Mouse (Mus musculus) embryonic facial prominence, embryonic 14.5 days (tissue): ENCODE measurements around the gene Slc25a53. TPM values are rescaled to one million over a fixed set of nuclear protein-coding genes. Genes with fewer than 3 reads are reported as not detected.

Source experiments
- ATAC-seq: fragments of 200-750 bp; cut with Nextera tagmentation; 2 replicates; pipeline ENCODE4 v1.8.0; 2017; ENCODE audit warnings: low read depth, moderate number of reproducible peaks, moderate TSS enrichment
- DNase-seq: peaks from one replicate; pipeline ENCODE4 v3.0.0-alpha.2; 2015; ENCODE audit warnings: low spot score
- H3K27ac ChIP-seq: fragments of 300-500 bp; sonication (generic); replicated peaks from 2 replicates; pipeline ENCODE4 v1.5.1; 2014; ENCODE audit warnings: low read depth, mild to moderate bottlenecking, low read length, moderate library complexity
- H3K27me3 ChIP-seq: fragments of 300-500 bp; sonication (generic); replicated peaks from 2 replicates; pipeline ENCODE4 v1.6.1; 2014; ENCODE audit warnings: low read length; ENCODE audit not compliant: control insufficient read depth, insufficient read depth
- H3K36me3 ChIP-seq: fragments of 300-500 bp; sonication (generic); 2 replicates; pipeline ENCODE4 v1.6.1; 2014; ENCODE audit warnings: low read length, mixed read lengths; ENCODE audit not compliant: control insufficient read depth, insufficient read depth
- H3K4me1 ChIP-seq: fragments of 300-500 bp; sonication (generic); 2 replicates; pipeline ENCODE4 v1.6.1; 2014; ENCODE audit warnings: antibody characterized with exemption, low read length; ENCODE audit not compliant: control insufficient read depth, insufficient read depth
- H3K4me2 ChIP-seq: fragments of 300-500 bp; sonication (generic); 2 replicates; pipeline ENCODE4 v1.6.1; 2014; ENCODE audit warnings: low read depth, mild to moderate bottlenecking, low read length, moderate library complexity, mixed read lengths
- H3K4me3 ChIP-seq: fragments of 300-500 bp; sonication (generic); 2 replicates; pipeline ENCODE4 v1.5.1; 2014; ENCODE audit warnings: low read depth, mild to moderate bottlenecking, low read length
- H3K9ac ChIP-seq: fragments of 300-500 bp; sonication (generic); 2 replicates; pipeline ENCODE4 v1.6.1; 2014; ENCODE audit warnings: low read depth, mild to moderate bottlenecking, low read length, moderate library complexity, mixed read lengths
- H3K9me3 ChIP-seq: fragments of 300-500 bp; sonication (generic); 2 replicates; pipeline ENCODE4 v1.6.1; 2016; ENCODE audit warnings: low read length; ENCODE audit not compliant: control insufficient read depth
- WGBS: fragments of 180-500 bp; shearing (Covaris S2); extraction: QIAGEN DNeasy Blood & Tissue Kit; methylation state at CpG from one replicate; pipeline ENCODE4 v1.1.7; 2014; 5-methylcytosine and 5-hydroxymethylcytosine counted together
- polyA plus RNA-seq: library from polyadenylated mRNA; unstranded; fragments of >200 nt; fragmentation: Nextera tagmentation; extraction: Ambion mirVana; gene quantifications from 2 replicates; pipeline ENCODE4 v1.2.1, GENCODE M21; 2014

Gene Slc25a53
- polyA plus RNA-seq, 1 experiment from 2014 or later = 9.8 TPM

DNA sequence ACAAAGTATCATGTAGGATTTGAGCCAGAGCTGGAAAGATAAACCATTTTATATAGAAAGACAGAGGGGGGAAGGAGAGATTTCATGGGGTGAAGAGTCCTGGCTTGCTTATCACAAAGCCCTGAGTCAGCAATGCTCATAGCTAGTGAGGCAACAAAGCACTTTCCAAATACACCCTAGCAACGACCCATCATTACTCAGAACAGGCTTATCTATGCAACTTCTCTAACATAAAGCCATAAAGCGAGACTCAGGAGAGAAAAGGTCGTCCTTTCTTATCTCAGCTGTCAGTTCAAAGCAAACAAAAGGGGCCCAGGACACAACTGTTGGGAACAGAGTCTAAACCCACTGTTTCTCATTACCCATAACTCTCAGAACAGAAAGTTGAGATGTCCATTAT lies 100.1 kb downstream of the Slc25a53 start:
- no peak overlapping the region for H3K9ac ChIP-seq
- no peaks in the 10 kb centered on the region for H3K9me3 ChIP-seq
- no peak for ATAC-seq
- no peak overlapping the region for H3K27ac ChIP-seq
- 64% methylated on average over 3 of the region's 3 CpGs for WGBS
- no peak overlapping the region for H3K4me3 ChIP-seq
- no peak overlapping the region for H3K4me2 ChIP-seq
- no peaks in the 10 kb centered on the region for H3K27me3 ChIP-seq
- no peak for DNase-seq
- H3K4me1 ChIP-seq = no peaks in the 10 kb centered on the region
- no peaks in the 10 kb centered on the region for H3K36me3 ChIP-seq

Other genes starting within 250 kb of the Slc25a53 start
- 12.8 and 13.5 TPM in 2 replicates for gene Plp1, start 215.6 kb downstream of the Slc25a53 start, polyA plus RNA-seq
- 0.89 and 1.2 TPM in 2 replicates for gene Rab9b, start 169.5 kb downstream of the Slc25a53 start, polyA plus RNA-seq
- not detected in 2 replicates for gene H2bfm, start 111.0 kb downstream of the Slc25a53 start, polyA plus RNA-seq
- 52.9 and 64.3 TPM in 2 replicates for gene Tmsb15b2, start 62.8 kb downstream of the Slc25a53 start, polyA plus RNA-seq
- 1.8 and 6.2 TPM in 2 replicates for gene Tmsb15l, start 61.4 kb downstream of the Slc25a53 start, polyA plus RNA-seq
- 26.8 and 30.7 TPM in 2 replicates for gene Tmsb15b1, start 61.4 kb downstream of the Slc25a53 start, polyA plus RNA-seq
- gene Zcchc18, start 45.1 kb downstream of the Slc25a53 start, polyA plus RNA-seq = 21.5 and 23.3 TPM in 2 replicates
- gene Fam199x, start 11.3 kb upstream of the Slc25a53 start, polyA plus RNA-seq = 7.5 TPM in 2 replicates
- not detected in 2 replicates for gene Esx1, start 83.8 kb upstream of the Slc25a53 start, polyA plus RNA-seq